Mouse (Mus musculus) frontal cortex, adult 2 months (tissue): Measurements from ENCODE around the gene Col24a1. TPM values are rescaled to one million over a fixed set of nuclear protein-coding genes. Genes with fewer than 3 reads are reported as not detected.

Source experiments
- DNase-seq, 2 experiments: peaks; one replicate each; pipeline ENCODE4 v3.0.0; 2022; ENCODE audit warnings: low spot score in 1 of 2; ENCODE audit errors: extremely low spot score in 1 of 2
- polyA plus RNA-seq: library from polyadenylated mRNA; depleted of rRNA; stranded (reverse); fragments of >200 nt; gene quantifications from 2 replicates; pipeline ENCODE4 v1.2.3, GENCODE M21; 2012

Gene Col24a1
- polyA plus RNA-seq, 1 experiment = 20.0 TPM

- no peak for DNase-seq
Measured at GRCm38 (mm10) chr3:145550216-145550615, 257.9 kb downstream of the Col24a1 start.

- DNase-seq = no peak
Measured at GRCm38 (mm10) chr3:145554388-145554787, 262.1 kb downstream of the Col24a1 start.

- DNase-seq = no peak
Measured at GRCm38 (mm10) chr3:145556206-145556605, 263.9 kb downstream of the Col24a1 start.

- no peak for DNase-seq
Measured at GRCm38 (mm10) chr3:145559675-145560074, 267.4 kb downstream of the Col24a1 start.

GRCm38 (mm10) chr3:145560117-145560516, 267.8 kb downstream of the Col24a1 start:
- DNase-seq = no peak

GRCm38 (mm10) chr3:145574468-145574867, 282.2 kb downstream of the Col24a1 start:
- no peak for DNase-seq

GRCm38 (mm10) chr3:145575340-145575739, 283.1 kb downstream of the Col24a1 start:
- DNase-seq = no peak

- peak; percentile 92 to 97 for DNase-seq
Measured at GRCm38 (mm10) chr3:145575743-145576481, 283.6 kb downstream of the Col24a1 start, which contains the start of gene Znhit6. Gene Znhit6, plus strand, starts transcription at chr3:145576205.

- no peak for DNase-seq
Measured at GRCm38 (mm10) chr3:145576482-145576822, 284.2 kb downstream of the Col24a1 start.

- DNase-seq = no peak
Measured at GRCm38 (mm10) chr3:145576876-145577275, 284.6 kb downstream of the Col24a1 start.

- no peak for DNase-seq
Measured at GRCm38 (mm10) chr3:145583043-145583442, 290.8 kb downstream of the Col24a1 start.

- DNase-seq = peak in 1 of 2 experiments; percentile 15
Measured at GRCm38 (mm10) chr3:145583522-145584200, 291.4 kb downstream of the Col24a1 start.

GRCm38 (mm10) chr3:145590562-145590961, 298.3 kb downstream of the Col24a1 start:
- DNase-seq = no peak

- no peak for DNase-seq
Measured at GRCm38 (mm10) chr3:145591841-145592542, 299.7 kb downstream of the Col24a1 start.

- no peak for DNase-seq
Measured at GRCm38 (mm10) chr3:145595354-145595753, 303.1 kb downstream of the Col24a1 start.

- no peak for DNase-seq
Measured at GRCm38 (mm10) chr3:145599059-145599458, 306.8 kb downstream of the Col24a1 start.

GRCm38 (mm10) chr3:145600801-145601200, 308.5 kb downstream of the Col24a1 start:
- DNase-seq = no peak

- no peak for DNase-seq
Measured at GRCm38 (mm10) chr3:145601345-145601744, 309.1 kb downstream of the Col24a1 start.
